Mouse (Mus musculus) embryonic facial prominence, embryonic 13.5 days (tissue): ENCODE data around the gene Akip1. TPM values are rescaled to one million over a fixed set of nuclear protein-coding genes. Genes with fewer than 3 reads are reported as not detected.

ENCODE experiments used
- ATAC-seq: fragments of 200-750 bp; cut with Nextera tagmentation; 2 replicates; pipeline ENCODE4 v1.8.0; 2017; ENCODE audit warnings: low read depth; ENCODE audit not compliant: insufficient number of reproducible peaks, insufficient read depth, low FRiP score, low TSS enrichment
- H3K27ac ChIP-seq: fragments of 300-500 bp; sonication (generic); 2 replicates; pipeline ENCODE4 v1.5.1; 2015; ENCODE audit warnings: moderate library complexity, mild to moderate bottlenecking, inconsistent platforms
- H3K27me3 ChIP-seq: fragments of 300-500 bp; sonication (generic); 2 replicates; pipeline ENCODE4 v1.6.1; 2015; ENCODE audit warnings: mild to moderate bottlenecking, inconsistent platforms
- H3K36me3 ChIP-seq: fragments of 300-500 bp; sonication (generic); 2 replicates; pipeline ENCODE4 v1.6.1; 2015; ENCODE audit warnings: mild to moderate bottlenecking, inconsistent platforms
- H3K4me1 ChIP-seq: fragments of 300-500 bp; sonication (generic); 2 replicates; pipeline ENCODE4 v1.6.1; 2015; ENCODE audit warnings: inconsistent platforms
- H3K4me2 ChIP-seq: fragments of 300-500 bp; sonication (generic); 2 replicates; pipeline ENCODE4 v1.6.1; 2015; ENCODE audit warnings: moderate library complexity, mild to moderate bottlenecking, inconsistent platforms
- H3K4me3 ChIP-seq: fragments of 300-500 bp; sonication (generic); 2 replicates; pipeline ENCODE4 v1.5.1; 2015; ENCODE audit warnings: mild to moderate bottlenecking, inconsistent platforms
- H3K9ac ChIP-seq: fragments of 300-500 bp; sonication (generic); 2 replicates; pipeline ENCODE4 v1.6.1; 2015; ENCODE audit warnings: mild to moderate bottlenecking, inconsistent platforms
- H3K9me3 ChIP-seq: fragments of 300-500 bp; sonication (generic); 2 replicates; pipeline ENCODE4 v1.6.1; 2016; ENCODE audit warnings: inconsistent platforms
- WGBS: fragments of 180-500 bp; shearing (Covaris S2); methylation state at CpG from one replicate; pipeline ENCODE4 v1.1.7; 2015; ENCODE audit warnings: mixed read lengths; 5-methylcytosine and 5-hydroxymethylcytosine counted together
- polyA plus RNA-seq: library from polyadenylated mRNA; unstranded; fragments of >200 nt; fragmentation: Nextera tagmentation; extraction: Ambion mirVana; gene quantifications from 2 replicates; pipeline ENCODE4 v1.2.1, GENCODE M21; 2015

Gene Akip1
- polyA plus RNA-seq, 1 experiment from 2014 or later = 33.7 TPM

GRCm38 (mm10) chr7:109680879-109681278 lies 22.6 kb upstream of the Akip1 start:
- no peaks in the 10 kb centered on the region for H3K36me3 ChIP-seq
- 0 out of 2 replicates have a peak, but pooled peaks cover 3% of the 10 kb centered on the region for H3K9me3 ChIP-seq
- no peaks in the 10 kb centered on the region for H3K27me3 ChIP-seq
- no peak overlapping the region for H3K27ac ChIP-seq
- H3K4me1 ChIP-seq = no peaks in the 10 kb centered on the region
- no peak overlapping the region for H3K4me3 ChIP-seq
- no peak for ATAC-seq
- no peak overlapping the region for H3K9ac ChIP-seq
- WGBS = 92% methylated on average over 1 of the region's 1 CpGs
- no peak overlapping the region for H3K4me2 ChIP-seq

GRCm38 (mm10) chr7:109686585-109687128 lies 16.8 kb upstream of the Akip1 start:
- H3K9ac ChIP-seq = no peak overlapping the region
- no peak overlapping the region for H3K4me3 ChIP-seq
- 0 out of 2 replicates have a peak, but pooled peaks cover 3% of the 10 kb centered on the region for H3K9me3 ChIP-seq
- WGBS = 19% methylated on average over 9 of the region's 9 CpGs
- no peaks in the 10 kb centered on the region for H3K36me3 ChIP-seq
- no peaks in the 10 kb centered on the region for H3K27me3 ChIP-seq
- ATAC-seq = no peak
- H3K27ac ChIP-seq = peak overlapping the region; percentile 66
- H3K4me1 ChIP-seq = peaks cover 18% of the 10 kb centered on the region
- H3K4me2 ChIP-seq = no peak overlapping the region; the same call in 1 of the 2 replicates

- no peaks in the 10 kb centered on the region for H3K9me3 ChIP-seq
- H3K36me3 ChIP-seq = no peaks in the 10 kb centered on the region
- no peak overlapping the region for H3K9ac ChIP-seq
- H3K4me3 ChIP-seq = no peak overlapping the region
- H3K27me3 ChIP-seq = no peaks in the 10 kb centered on the region
- peaks cover 18% of the 10 kb centered on the region for H3K4me1 ChIP-seq
- no peak overlapping the region for H3K27ac ChIP-seq
- H3K4me2 ChIP-seq = no peak overlapping the region
- no peak for ATAC-seq
- 77% methylated on average over 3 of the region's 3 CpGs for WGBS
Observed at GRCm38 (mm10) chr7:109690101-109690500, 13.4 kb upstream of the Akip1 start.

GRCm38 (mm10) chr7:109690961-109691360 lies 12.5 kb upstream of the Akip1 start:
- no peaks in the 10 kb centered on the region for H3K9me3 ChIP-seq
- no peak for ATAC-seq
- H3K4me3 ChIP-seq = no peak overlapping the region
- H3K27me3 ChIP-seq = no peaks in the 10 kb centered on the region
- WGBS = 89% methylated on average over 5 of the region's 5 CpGs
- H3K4me1 ChIP-seq = peaks cover 18% of the 10 kb centered on the region
- no peak overlapping the region for H3K9ac ChIP-seq
- no peaks in the 10 kb centered on the region for H3K36me3 ChIP-seq
- H3K27ac ChIP-seq = no peak overlapping the region
- H3K4me2 ChIP-seq = no peak overlapping the region

GRCm38 (mm10) chr7:109694576-109695338 lies 8.7 kb upstream of the Akip1 start:
- no peak for ATAC-seq
- Histone ChIP-seq H3K9ac (no peak overlapping the region), H3K9me3 (no peaks in the 10 kb centered on the region), H3K27me3 (no peaks in the 10 kb centered on the region), H3K4me2 (no peak overlapping the region), H3K4me1 (no peaks in the 10 kb centered on the region), H3K27ac (no peak overlapping the region), H3K36me3 (no peaks in the 10 kb centered on the region), H3K4me3 (no peak overlapping the region)
- 83% methylated on average over 13 of the region's 13 CpGs for WGBS

- H3K9me3 ChIP-seq = no peaks in the 10 kb centered on the region
- no peak for ATAC-seq
- H3K4me3 ChIP-seq = no peak overlapping the region
- H3K9ac ChIP-seq = no peak overlapping the region
- no peaks in the 10 kb centered on the region for H3K27me3 ChIP-seq
- H3K4me2 ChIP-seq = no peak overlapping the region
- H3K4me1 ChIP-seq = no peaks in the 10 kb centered on the region
- WGBS = 91% methylated on average over 10 of the region's 10 CpGs
- no peaks in the 10 kb centered on the region for H3K36me3 ChIP-seq
- H3K27ac ChIP-seq = no peak overlapping the region
Observed at GRCm38 (mm10) chr7:109695339-109695726, 8.2 kb upstream of the Akip1 start.

GRCm38 (mm10) chr7:109700213-109700612 lies 3.3 kb upstream of the Akip1 start:
- ATAC-seq = no peak
- H3K4me1 ChIP-seq = peaks cover 14% of the 10 kb centered on the region
- no peak overlapping the region for H3K9ac ChIP-seq
- H3K27me3 ChIP-seq = no peaks in the 10 kb centered on the region
- no peak overlapping the region for H3K4me3 ChIP-seq
- H3K36me3 ChIP-seq = no peaks in the 10 kb centered on the region
- H3K4me2 ChIP-seq = no peak overlapping the region
- no peaks in the 10 kb centered on the region for H3K9me3 ChIP-seq
- H3K27ac ChIP-seq = no peak overlapping the region

GRCm38 (mm10) chr7:109702721-109703120 lies 769 bp upstream of the Akip1 start:
- 44% methylated on average over 4 of the region's 4 CpGs for WGBS
- no peak for ATAC-seq
- H3K27me3 ChIP-seq = no peaks in the 10 kb centered on the region
- H3K4me1 ChIP-seq = peaks cover 22% of the 10 kb centered on the region
- H3K4me3 ChIP-seq = peak overlapping the region; percentile 68
- no peaks in the 10 kb centered on the region for H3K36me3 ChIP-seq
- H3K4me2 ChIP-seq = peak overlapping the region; percentile 76
- H3K9me3 ChIP-seq = no peaks in the 10 kb centered on the region
- H3K27ac ChIP-seq = no peak overlapping the region
- peak overlapping the region; percentile 77; the same call in 1 of the 2 replicates for H3K9ac ChIP-seq

GRCm38 (mm10) chr7:109704016-109704377 lies 507 bp downstream of the Akip1 start:
- Histone ChIP-seq H3K27ac (peak overlapping the region; percentile 75), H3K36me3 (0 out of 2 replicates have a peak, but pooled peaks cover 2% of the 10 kb centered on the region), H3K4me3 (peak overlapping the region; percentile 68), H3K27me3 (no peaks in the 10 kb centered on the region), H3K9me3 (no peaks in the 10 kb centered on the region), H3K9ac (peak overlapping the region; percentile 77), H3K4me1 (peaks cover 30% of the 10 kb centered on the region), H3K4me2 (peak overlapping the region; percentile 76)
- no peak; the same call in 1 of the 2 replicates for ATAC-seq
- 2% methylated on average over 17 of the region's 17 CpGs for WGBS

GRCm38 (mm10) chr7:109704461-109704860 lies 971 bp downstream of the Akip1 start:
- Histone ChIP-seq H3K4me3 (peak overlapping the region; percentile 68), H3K4me1 (peaks cover 32% of the 10 kb centered on the region), H3K4me2 (peak overlapping the region; percentile 76), H3K9me3 (no peaks in the 10 kb centered on the region), H3K27me3 (no peaks in the 10 kb centered on the region), H3K27ac (no peak overlapping the region), H3K36me3 (0 out of 2 replicates have a peak, but pooled peaks cover 4% of the 10 kb centered on the region), H3K9ac (no peak overlapping the region)
- no peak for ATAC-seq
- 65% methylated on average over 3 of the region's 3 CpGs for WGBS

GRCm38 (mm10) chr7:109707023-109707785 lies 3.7 kb downstream of the Akip1 start:
- Histone ChIP-seq H3K4me3 (no peak overlapping the region), H3K27ac (no peak overlapping the region), H3K9me3 (no peaks in the 10 kb centered on the region), H3K27me3 (no peaks in the 10 kb centered on the region), H3K9ac (no peak overlapping the region), H3K4me1 (peaks cover 32% of the 10 kb centered on the region), H3K36me3 (peaks cover 24% of the 10 kb centered on the region), H3K4me2 (no peak overlapping the region)
- WGBS = 49% methylated on average over 4 of the region's 4 CpGs
- ATAC-seq = no peak
